Mouse (Mus musculus): ENCODE results near the gene Pnldc1. TPM values are rescaled to one million over a fixed set of nuclear protein-coding genes. Genes with fewer than 3 reads are reported as not detected.

The Pnldc1 gene
- total and polyA plus RNA-seq, 2 experiments: 1.3 to 1.5 TPM

- Histone ChIP-seq H3K79me2 (ENCODE audit: control insufficient read depth, insufficient read depth, low read length) (no peaks in the 10 kb centered on the region), H3K4me3 (ENCODE audit: insufficient read depth, low read depth, low read length) (no peak overlapping the region), H3K9ac (ENCODE audit: low read depth, low read length) (no peak overlapping the region), H3K36me3 (ENCODE audit: control insufficient read depth, insufficient read depth, low read length) (no peaks in the 10 kb centered on the region; the same call in 1 of the 2 replicates), H3K4me1 (ENCODE audit: control insufficient read depth, insufficient read depth, low read length) (no peaks in the 10 kb centered on the region), H3K27me3 (ENCODE audit: control insufficient read depth, insufficient read depth, low read length) (no peaks in the 10 kb centered on the region), H3K27ac (replicated peaks; ENCODE audit: insufficient read depth, low read depth, low read length) (no peak overlapping the region)
- DNase-seq (ENCODE audit: extremely low read depth, low read depth, low spot score): no peak
- 70% methylated on average over 15 of the region's 15 CpGs for WGBS
- no peak for TF ChIP-seq POLR2A (IDR thresholded peaks at IDR 0.05; ENCODE audit: extremely low read depth, insufficient read depth, low read length)
- TF ChIP-seq CTCF (IDR thresholded peaks at IDR 0.05; ENCODE audit: low read depth, low read length): no peak
These were observed 22.8 kb downstream of the Pnldc1 start for GRCm38 (mm10) chr17:12887021-12887775.

GRCm38 (mm10) chr17:12886620-12887019 is 23.4 kb downstream of the Pnldc1 start:
- no peak for DNase-seq (ENCODE audit: extremely low read depth, low read depth, low spot score)
- WGBS: 63% methylated on average over 6 of the region's 6 CpGs
- Histone ChIP-seq H3K4me1 (ENCODE audit: control insufficient read depth, insufficient read depth, low read length) (no peaks in the 10 kb centered on the region), H3K4me3 (ENCODE audit: insufficient read depth, low read depth, low read length) (no peak overlapping the region), H3K36me3 (ENCODE audit: control insufficient read depth, insufficient read depth, low read length) (no peaks in the 10 kb centered on the region; the same call in 1 of the 2 replicates), H3K27me3 (ENCODE audit: control insufficient read depth, insufficient read depth, low read length) (no peaks in the 10 kb centered on the region), H3K79me2 (ENCODE audit: control insufficient read depth, insufficient read depth, low read length) (no peaks in the 10 kb centered on the region), H3K9ac (ENCODE audit: low read depth, low read length) (no peak overlapping the region), H3K27ac (replicated peaks; ENCODE audit: insufficient read depth, low read depth, low read length) (no peak overlapping the region)
- TF ChIP-seq CTCF (IDR thresholded peaks at IDR 0.05; ENCODE audit: low read depth, low read length): no peak

- Histone ChIP-seq H3K9ac (ENCODE audit: low read depth, low read length) (no peak overlapping the region), H3K27ac (replicated peaks; ENCODE audit: insufficient read depth, low read depth, low read length) (no peak overlapping the region), H3K79me2 (ENCODE audit: control insufficient read depth, insufficient read depth, low read length) (no peaks in the 10 kb centered on the region), H3K36me3 (ENCODE audit: control insufficient read depth, insufficient read depth, low read length) (no peaks in the 10 kb centered on the region), H3K4me1 (ENCODE audit: control insufficient read depth, insufficient read depth, low read length) (no peaks in the 10 kb centered on the region), H3K4me3 (ENCODE audit: insufficient read depth, low read depth, low read length) (no peak overlapping the region), H3K27me3 (ENCODE audit: control insufficient read depth, insufficient read depth, low read length) (0 out of 2 replicates have a peak, but pooled peaks cover 3% of the 10 kb centered on the region)
- no peak for DNase-seq (ENCODE audit: extremely low read depth, low read depth, low spot score)
- TF ChIP-seq CTCF (IDR thresholded peaks at IDR 0.05; ENCODE audit: low read depth, low read length) (no peak), POLR2A (IDR thresholded peaks at IDR 0.05; ENCODE audit: extremely low read depth, insufficient read depth, low read length) (no peak)
- WGBS: 90% methylated on average over 1 of the region's 1 CpGs
These were observed 28.8 kb downstream of the Pnldc1 start for GRCm38 (mm10) chr17:12881216-12881615.

GRCm38 (mm10) chr17:12880178-12880577 is 29.9 kb downstream of the Pnldc1 start:
- no peak overlapping the region for H3K4me3 ChIP-seq (ENCODE audit: insufficient read depth, low read depth, low read length)
- WGBS: 3% methylated on average over 14 of the region's 14 CpGs
- TF ChIP-seq POLR2A (IDR thresholded peaks at IDR 0.05; ENCODE audit: extremely low read depth, insufficient read depth, low read length) (no peak), CTCF (IDR thresholded peaks at IDR 0.05; ENCODE audit: low read depth, low read length) (peak; percentile 73)

GRCm38 (mm10) chr17:12875734-12876133 is 34.3 kb downstream of the Pnldc1 start, which contains the start of gene Mrgprh:
Gene Mrgprh (plus strand): TSS chr17:12876034.
- no peak for DNase-seq (ENCODE audit: extremely low read depth, low read depth, low spot score)
- H3K27ac ChIP-seq (replicated peaks; ENCODE audit: insufficient read depth, low read depth, low read length): no peak within 1 kb of the TSS
- H3K36me3 ChIP-seq (ENCODE audit: control insufficient read depth, insufficient read depth, low read length): no peaks in the 10 kb centered on the region
- WGBS: 71% methylated on average over 5 of the region's 5 CpGs
- H3K4me1 ChIP-seq (ENCODE audit: control insufficient read depth, insufficient read depth, low read length): no peaks in the 10 kb centered on the region
- no peak within 1 kb of the TSS for H3K9ac ChIP-seq (ENCODE audit: low read depth, low read length)
- H3K27me3 ChIP-seq (ENCODE audit: control insufficient read depth, insufficient read depth, low read length): 0 out of 2 replicates have a peak, but pooled peaks cover 3% of the 10 kb centered on the region
- no peak within 1 kb of the TSS for H3K4me3 ChIP-seq (ENCODE audit: insufficient read depth, low read depth, low read length)
- TF ChIP-seq CTCF (IDR thresholded peaks at IDR 0.05; ENCODE audit: low read depth, low read length): no peak
- TF ChIP-seq POLR2A (IDR thresholded peaks at IDR 0.05; ENCODE audit: extremely low read depth, insufficient read depth, low read length): no peak
- no peaks in the 10 kb centered on the region for H3K79me2 ChIP-seq (ENCODE audit: control insufficient read depth, insufficient read depth, low read length)

More at GRCm38 (mm10) chr17:12880178-12880577, 29.9 kb downstream of the Pnldc1 start:
- Histone ChIP-seq H3K27ac (replicated peaks; ENCODE audit: insufficient read depth, low read depth, low read length) (no peak overlapping the region), H3K27me3 (ENCODE audit: control insufficient read depth, insufficient read depth, low read length) (0 out of 2 replicates have a peak, but pooled peaks cover 3% of the 10 kb centered on the region), H3K36me3 (ENCODE audit: control insufficient read depth, insufficient read depth, low read length) (no peaks in the 10 kb centered on the region), H3K4me1 (ENCODE audit: control insufficient read depth, insufficient read depth, low read length) (no peaks in the 10 kb centered on the region), H3K9ac (ENCODE audit: low read depth, low read length) (no peak overlapping the region), H3K79me2 (ENCODE audit: control insufficient read depth, insufficient read depth, low read length) (no peaks in the 10 kb centered on the region)
- peak; percentile 63 for DNase-seq (ENCODE audit: extremely low read depth, low read depth, low spot score)
